Comparison of ENCODE assay signal across 30 mouse cellular contexts in the genomic region with DNA sequence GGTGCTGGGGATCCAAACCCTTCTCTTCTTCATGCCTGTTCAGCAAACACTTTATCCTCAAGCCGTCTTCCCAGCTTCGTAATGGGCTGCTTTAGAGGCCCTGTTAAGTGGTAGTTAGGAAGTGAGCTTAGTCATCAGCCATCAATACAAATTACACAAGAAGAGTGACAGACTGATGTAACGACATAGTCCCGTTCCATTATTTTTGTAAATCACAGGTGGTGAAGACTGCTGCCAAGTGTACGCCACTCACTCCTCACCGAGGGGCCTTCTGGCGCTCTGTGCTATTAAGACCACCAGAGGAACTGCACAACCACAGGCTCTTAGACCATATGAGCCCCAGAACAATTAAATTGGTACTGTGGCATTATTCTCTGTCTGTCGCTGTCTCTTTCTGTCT. TPM values are rescaled to one million over a fixed set of nuclear protein-coding genes. Genes with fewer than 3 reads are reported as not detected.
A peak's percentile ranks its signal among the peaks of the same experiment; 100 is the strongest.
DNase-seq lines count a peak whose midpoint lies in the region; ATAC-seq lines count a peak whose summit lies in the region.
"Had no signal": no experiment of that assay in that cellular context is flagged by ENCODE, and none has a peak within 500 bp of the region (broad histone marks: within the 10 kb centered on the region; RNA-seq: fewer than 3 reads in every experiment).

No protein-coding gene starts in this region.

- H3K27me3 ChIP-seq in hindbrain, embryonic 15.5 days: no peaks in the 10 kb centered on the region
- no peaks in the 10 kb centered on the region for H3K27me3 ChIP-seq in hindbrain, embryonic 12.5 days
- no peaks in the 10 kb centered on the region for H3K27me3 ChIP-seq in neural tube, embryonic 15.5 days (replicated peaks)
- H3K27me3 ChIP-seq: heart, embryonic 12.5 days; kidney, embryonic 15.5 days; liver, embryonic 12.5 days; midbrain, embryonic 13.5 days; stomach, embryonic 15.5 days had no signal

- H3K9ac ChIP-seq in hindbrain, embryonic 15.5 days: no peak overlapping the region
- H3K9ac ChIP-seq in hindbrain, embryonic 12.5 days: no peak overlapping the region
- H3K9ac ChIP-seq in neural tube, embryonic 15.5 days (replicated peaks): no peak overlapping the region
- H3K9ac ChIP-seq: kidney, embryonic 15.5 days; liver, embryonic 12.5 days; liver, postnatal 0 days; midbrain, embryonic 13.5 days; stomach, embryonic 15.5 days had no signal

- no peaks in the 10 kb centered on the region for H3K9me3 ChIP-seq in hindbrain, embryonic 15.5 days
- H3K9me3 ChIP-seq in hindbrain, embryonic 12.5 days (replicated peaks): no peaks in the 10 kb centered on the region
- no peaks in the 10 kb centered on the region for H3K9me3 ChIP-seq in neural tube, embryonic 15.5 days (replicated peaks)
- H3K9me3 ChIP-seq: G1E; heart, embryonic 12.5 days; kidney, embryonic 15.5 days; liver, embryonic 12.5 days; midbrain, embryonic 13.5 days; stomach, embryonic 15.5 days had no signal

- peak; percentile 34 to 38 for DNase-seq in cerebellum, postnatal 10 days
- DNase-seq in cerebellum, adult 11-12 months: no peak
- no peak for DNase-seq in neural tube, embryonic 10.5 days (ENCODE audit: extremely low spot score, low spot score)
- DNase-seq: adrenal gland, postnatal 25 days; cerebellum, adult 8-10 months; cerebellum, postnatal 36 days; gastrocnemius, postnatal 10 days; heart, adult 18-20 months; heart, postnatal 4 days; kidney, adult 18-20 months; kidney, postnatal 25 days; layer of hippocampus, postnatal 36 days; left cerebral cortex, postnatal 4 days; liver, postnatal 0 days; retina, postnatal 1 day; right cerebral cortex, postnatal 14 days; thymus, postnatal 25 days had no signal

- H3K36me3 ChIP-seq in hindbrain, embryonic 15.5 days: no peaks in the 10 kb centered on the region
- no peaks in the 10 kb centered on the region for H3K36me3 ChIP-seq in hindbrain, embryonic 12.5 days
- no peaks in the 10 kb centered on the region for H3K36me3 ChIP-seq in neural tube, embryonic 15.5 days
- H3K36me3 ChIP-seq: G1E; heart, embryonic 12.5 days; kidney, embryonic 15.5 days; liver, embryonic 12.5 days; midbrain, embryonic 13.5 days; stomach, embryonic 15.5 days had no signal

- peak; percentile 21; the same call in 1 of the 2 replicates for ATAC-seq in hindbrain, embryonic 15.5 days (ENCODE audit: low FRiP score, low read depth)
- no peak for ATAC-seq in hindbrain, embryonic 12.5 days (ENCODE audit: low FRiP score)
- ATAC-seq in neural tube, embryonic 15.5 days (ENCODE audit: low FRiP score): no peak
- ATAC-seq in granulocyte monocyte progenitor cell, adult 5-6 weeks (replicated peaks; ENCODE audit: poor library complexity, severe bottlenecking): peak; percentile 28
- ATAC-seq in activated CD4-positive, CD25-positive, alpha-beta regulatory T cell, adult 4 months: no peak
- ATAC-seq: liver, embryonic 12.5 days; liver, postnatal 0 days; midbrain, embryonic 13.5 days; Patski had no signal

- H3K27ac ChIP-seq in hindbrain, embryonic 15.5 days (replicated peaks): no peak overlapping the region
- no peak overlapping the region for H3K27ac ChIP-seq in hindbrain, embryonic 12.5 days
- 0 out of 2 replicates have a peak overlapping the region, but pooled peaks have one; percentile 5 for H3K27ac ChIP-seq in neural tube, embryonic 15.5 days (replicated peaks)
- H3K27ac ChIP-seq: kidney, embryonic 15.5 days; liver, embryonic 12.5 days; macrophage; midbrain, embryonic 13.5 days; stomach, embryonic 15.5 days had no signal

- 44% methylated on average over 8 of the region's 8 CpGs for WGBS in hindbrain, embryonic 15.5 days
- WGBS in hindbrain, embryonic 12.5 days: 60% methylated on average over 8 of the region's 8 CpGs
- 36% methylated on average over 8 of the region's 8 CpGs for WGBS in neural tube, embryonic 15.5 days

- no peak overlapping the region for H3K4me2 ChIP-seq in hindbrain, embryonic 15.5 days
- no peak overlapping the region for H3K4me2 ChIP-seq in hindbrain, embryonic 12.5 days (replicated peaks)
- no peak overlapping the region for H3K4me2 ChIP-seq in neural tube, embryonic 15.5 days
- H3K4me2 ChIP-seq: heart, embryonic 12.5 days; kidney, embryonic 15.5 days; liver, embryonic 12.5 days; midbrain, embryonic 13.5 days; stomach, embryonic 15.5 days had no signal

- H3K4me1 ChIP-seq in hindbrain, embryonic 15.5 days (replicated peaks): peaks cover 4% of the 10 kb centered on the region
- H3K4me1 ChIP-seq in hindbrain, embryonic 12.5 days: peaks cover 4% of the 10 kb centered on the region
- H3K4me1 ChIP-seq in neural tube, embryonic 15.5 days: peaks cover 13% of the 10 kb centered on the region
- H3K4me1 ChIP-seq: stomach, embryonic 15.5 days had no signal

- H3K4me3 ChIP-seq in hindbrain, embryonic 15.5 days: no peak overlapping the region
- no peak overlapping the region for H3K4me3 ChIP-seq in hindbrain, embryonic 12.5 days
- H3K4me3 ChIP-seq in neural tube, embryonic 15.5 days (replicated peaks): no peak overlapping the region
- H3K4me3 ChIP-seq: heart, embryonic 12.5 days; kidney, embryonic 15.5 days; liver, embryonic 12.5 days; midbrain, embryonic 13.5 days; stomach, embryonic 15.5 days had no signal

RNA-seq across cellular contexts. Expression of a gene that starts 7.3 kb away (rescaled TPM):
- 9.3 and 10.8 TPM in 2 replicates for polyA plus RNA-seq in hindbrain, embryonic 15.5 days (2015; fragmentation: Nextera tagmentation; extraction: Ambion mirVana)
- 7.0 and 7.6 TPM in 2 replicates for polyA plus RNA-seq in hindbrain, embryonic 12.5 days (2016; fragmentation: Nextera tagmentation; extraction: Ambion mirVana)
- 10.0 and 17.0 TPM in 2 replicates for polyA plus RNA-seq in neural tube, embryonic 15.5 days (2015; fragmentation: Nextera tagmentation; extraction: Ambion mirVana)
- 54.6 and 74.4 TPM in 2 replicates for total RNA-seq in granulocyte monocyte progenitor cell, adult 5-6 weeks (2014; fragmentation: Nextera tagmentation)
- total RNA-seq in granulocyte monocyte progenitor cell, adult 5-6 weeks (2017): 119 and 127 TPM in 2 replicates
- under 1 TPM; 0.17 to 0.42 TPM for polyA plus RNA-seq in activated CD4-positive, CD25-positive, alpha-beta regulatory T cell, adult 4 months (2017; shearing (Covaris generic))
- polyA plus RNA-seq: G1E had no signal

Comparison
In these comparisons a context has a peak if more than half of its experiments do, and no peak if none do; other contexts are left out.
1. DNase-seq: peak in cerebellum, postnatal 10 days (2 of 2); none in cerebellum, adult 11-12 months (single experiment) and neural tube, embryonic 10.5 days (single experiment).
2. ATAC-seq: peak in hindbrain, embryonic 15.5 days (single experiment) and granulocyte monocyte progenitor cell, adult 5-6 weeks (single experiment); none in hindbrain, embryonic 12.5 days (single experiment), neural tube, embryonic 15.5 days (single experiment) and activated CD4-positive, CD25-positive, alpha-beta regulatory T cell, adult 4 months (single experiment).